Mouse (Mus musculus) heart, adult 18-20 months (tissue): ENCODE data around the gene Iqsec1. TPM values are rescaled to one million over a fixed set of nuclear protein-coding genes. Genes with fewer than 3 reads are reported as not detected.
A peak's percentile ranks its signal among the peaks of the same experiment; 100 is the strongest.

Source experiments
- DNase-seq, 2 experiments: peaks; one replicate each; pipeline ENCODE4 v3.0.0; 2021 to 2022; ENCODE audit warnings: mixed read lengths in 1 of 2
- total RNA-seq, 2 experiments: library from RNA; stranded (reverse); gene quantifications; 2 replicates each; pipeline ENCODE4 v1.2.3; 2021

Gene Iqsec1
- total RNA-seq, 2 experiments from 2014 or later, result 133 to 153 TPM

DNA sequence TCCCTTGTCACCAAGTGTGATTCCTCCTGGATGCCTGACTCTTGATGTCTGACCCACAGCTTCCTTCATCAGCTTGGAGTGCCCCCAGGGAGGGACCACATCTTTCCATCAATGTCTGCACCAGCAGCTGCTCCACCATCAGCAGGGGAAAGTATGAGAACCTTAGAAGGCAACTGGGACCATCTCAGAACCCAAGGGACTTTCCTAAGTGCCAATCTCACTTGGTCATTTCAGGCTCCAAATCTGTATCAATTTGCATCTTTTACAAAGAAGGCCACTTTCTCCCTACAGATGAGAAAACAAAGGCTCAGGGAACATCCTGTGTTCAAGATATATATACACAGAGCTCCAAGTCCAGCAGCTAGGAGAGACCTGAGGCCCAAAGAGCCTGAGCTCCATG, 205.3 kb downstream of the Iqsec1 start:
- DNase-seq, result no peak

GRCm38 (mm10) chr6:90781921-90782770, 206.3 kb downstream of the Iqsec1 start:
- DNase-seq, result peak; percentile 18 to 26

GRCm38 (mm10) chr6:90780532-90780931, 208.0 kb downstream of the Iqsec1 start:
- no peak for DNase-seq

DNA sequence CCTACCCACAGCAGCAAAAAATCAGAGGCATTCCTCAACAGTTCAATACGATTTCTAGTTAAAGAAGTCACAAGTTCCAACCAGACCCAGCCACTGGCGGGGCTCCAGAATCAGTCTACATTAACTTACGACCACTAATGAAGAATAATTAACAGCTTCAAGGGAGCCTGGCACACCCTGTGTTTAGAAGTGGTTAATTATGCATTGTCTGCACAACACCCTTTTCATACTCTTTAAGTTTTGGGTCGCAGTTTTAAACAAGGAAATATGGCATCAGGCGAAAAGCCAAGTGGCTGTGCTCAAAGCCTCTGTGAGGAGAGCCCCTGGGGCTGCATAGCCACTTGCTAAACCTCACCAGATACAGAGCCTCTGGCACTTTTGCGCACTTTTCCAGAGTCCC, 209.6 kb downstream of the Iqsec1 start:
- DNase-seq, result no peak

- no peak for DNase-seq
Observed at GRCm38 (mm10) chr6:90777302-90777701, 211.2 kb downstream of the Iqsec1 start.

- no peak for DNase-seq
Observed at GRCm38 (mm10) chr6:90775606-90776005, 212.9 kb downstream of the Iqsec1 start.

DNA sequence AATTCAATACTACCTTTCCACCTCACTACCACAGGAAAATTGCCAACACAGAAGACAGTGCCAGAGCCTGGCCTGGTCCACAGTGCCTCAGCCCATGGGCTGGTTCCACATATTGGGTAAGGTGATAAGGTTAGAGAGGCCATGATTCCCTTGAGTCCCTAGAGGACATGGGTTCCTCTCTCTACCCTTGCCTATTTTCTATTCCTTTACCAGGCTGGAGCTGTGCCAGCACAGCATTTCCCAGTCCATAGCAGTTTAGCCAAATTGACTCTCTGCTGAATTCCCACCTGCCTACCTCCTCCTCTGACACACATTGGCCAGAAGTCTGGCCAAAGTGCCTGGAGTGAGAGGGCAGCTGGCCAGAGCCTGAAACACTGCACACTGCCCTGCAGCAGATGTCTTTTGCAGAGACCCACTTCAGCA, 214.7 kb downstream of the Iqsec1 start:
- peak; percentile 26 to 37 for DNase-seq

DNA sequence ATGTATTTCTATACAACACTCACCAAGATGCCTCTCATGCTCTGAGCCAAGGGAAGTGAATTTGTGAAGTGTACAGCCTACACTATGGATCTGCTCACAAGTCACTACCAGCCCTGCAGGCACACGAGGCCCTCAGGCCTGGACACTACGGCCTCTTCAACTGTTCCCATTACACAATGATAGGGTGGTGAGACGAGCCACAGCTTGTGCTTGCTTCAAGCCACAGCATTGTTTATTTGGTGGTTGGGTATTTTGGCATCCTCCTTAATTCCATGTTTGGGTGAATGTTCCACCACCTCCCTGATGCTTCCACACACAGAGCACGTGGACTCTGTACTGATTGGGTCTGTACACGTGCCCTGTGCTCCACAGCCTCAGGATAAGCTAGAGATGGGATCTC, 216.4 kb downstream of the Iqsec1 start:
- no peak for DNase-seq

DNA sequence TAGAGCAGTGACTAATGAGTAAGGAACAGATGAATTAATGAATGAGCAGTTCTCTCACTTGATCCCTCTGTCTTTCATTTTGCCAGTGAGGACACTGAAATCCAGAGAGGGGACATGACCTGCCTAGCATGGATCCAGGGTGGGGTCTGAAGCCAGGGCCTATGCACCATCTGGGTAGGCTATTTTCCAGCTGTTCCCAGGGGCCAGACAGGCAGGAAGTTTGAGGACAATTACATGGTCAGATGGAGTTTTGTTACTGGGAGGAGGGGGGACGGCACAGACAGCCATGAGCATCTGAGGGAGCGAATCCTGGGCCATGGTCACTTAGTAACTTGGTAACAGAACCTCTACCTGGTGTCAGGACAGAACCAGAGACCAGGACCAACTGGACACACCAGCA, 220.0 kb downstream of the Iqsec1 start:
- peak in 1 of 2 experiments; percentile 51 for DNase-seq

- DNase-seq, result no peak
Observed at GRCm38 (mm10) chr6:90767874-90768273, 220.6 kb downstream of the Iqsec1 start.

GRCm38 (mm10) chr6:90764753-90765152, 223.7 kb downstream of the Iqsec1 start:
- peak; percentile 51 to 64 for DNase-seq

DNA sequence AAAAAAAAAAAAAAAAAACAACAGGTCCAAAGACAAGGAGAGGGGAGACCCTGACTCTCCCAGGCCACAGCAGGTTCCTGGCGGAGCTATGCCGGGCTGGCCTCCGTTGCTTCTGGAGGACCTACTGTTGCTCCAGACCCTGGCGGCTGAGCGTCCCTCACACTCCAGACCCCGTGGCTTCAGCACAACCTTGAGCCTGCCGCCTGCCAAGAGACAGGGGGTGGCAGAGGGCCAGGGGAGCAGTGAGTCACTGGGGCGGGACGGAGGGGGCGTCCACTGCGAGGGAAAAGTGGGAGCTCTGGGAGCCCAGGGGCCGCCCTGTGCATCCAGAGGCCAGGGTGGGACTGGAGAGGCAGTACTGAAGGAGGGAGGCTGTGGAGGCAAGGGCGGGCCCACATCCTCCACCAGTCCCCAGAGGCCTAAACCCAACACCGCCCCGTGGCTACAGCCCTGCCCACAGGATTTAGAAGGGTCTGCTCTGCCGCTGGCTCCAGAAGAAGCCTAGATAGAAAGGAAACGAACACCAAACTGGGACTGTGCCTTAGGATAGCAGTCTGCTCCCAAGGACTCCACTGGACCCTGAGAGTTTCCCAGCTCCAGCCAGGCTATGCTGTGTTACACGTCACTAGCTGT, 224.4 kb downstream of the Iqsec1 start:
- peak; percentile 94 to 96 for DNase-seq

- DNase-seq, result peak in 1 of 2 experiments; percentile 14
Observed at GRCm38 (mm10) chr6:90763295-90763694, 225.2 kb downstream of the Iqsec1 start.

DNA sequence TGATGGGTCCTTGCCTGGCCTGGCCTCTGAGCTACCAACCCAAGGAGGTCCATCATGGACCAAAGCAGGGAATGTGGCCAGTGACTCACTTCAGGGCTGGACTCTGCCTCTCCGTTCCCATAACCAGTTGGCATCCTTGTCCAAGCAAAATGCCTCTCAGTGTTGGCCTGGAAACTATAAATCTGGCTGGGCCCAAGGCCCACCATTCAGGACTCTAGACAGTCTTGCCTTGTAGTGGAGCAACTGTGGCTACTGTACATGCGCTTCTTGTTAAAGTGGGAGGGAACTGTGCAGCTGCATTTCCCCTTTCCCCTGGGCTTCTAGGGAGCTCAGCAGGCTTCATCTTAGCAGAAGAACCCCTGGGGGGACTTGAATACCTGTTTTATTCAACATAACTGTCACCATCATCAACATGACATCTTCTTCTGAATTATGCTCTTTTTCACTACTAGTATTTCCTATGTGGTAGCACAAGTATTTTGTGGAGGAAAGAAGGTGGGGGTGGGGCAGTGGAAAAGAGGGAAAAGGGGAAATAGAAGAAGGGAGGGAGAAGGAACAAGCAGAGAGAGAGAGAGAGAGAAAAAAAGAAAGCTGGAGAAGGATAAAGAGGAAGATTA, 226.3 kb downstream of the Iqsec1 start:
- DNase-seq, result no peak

DNA sequence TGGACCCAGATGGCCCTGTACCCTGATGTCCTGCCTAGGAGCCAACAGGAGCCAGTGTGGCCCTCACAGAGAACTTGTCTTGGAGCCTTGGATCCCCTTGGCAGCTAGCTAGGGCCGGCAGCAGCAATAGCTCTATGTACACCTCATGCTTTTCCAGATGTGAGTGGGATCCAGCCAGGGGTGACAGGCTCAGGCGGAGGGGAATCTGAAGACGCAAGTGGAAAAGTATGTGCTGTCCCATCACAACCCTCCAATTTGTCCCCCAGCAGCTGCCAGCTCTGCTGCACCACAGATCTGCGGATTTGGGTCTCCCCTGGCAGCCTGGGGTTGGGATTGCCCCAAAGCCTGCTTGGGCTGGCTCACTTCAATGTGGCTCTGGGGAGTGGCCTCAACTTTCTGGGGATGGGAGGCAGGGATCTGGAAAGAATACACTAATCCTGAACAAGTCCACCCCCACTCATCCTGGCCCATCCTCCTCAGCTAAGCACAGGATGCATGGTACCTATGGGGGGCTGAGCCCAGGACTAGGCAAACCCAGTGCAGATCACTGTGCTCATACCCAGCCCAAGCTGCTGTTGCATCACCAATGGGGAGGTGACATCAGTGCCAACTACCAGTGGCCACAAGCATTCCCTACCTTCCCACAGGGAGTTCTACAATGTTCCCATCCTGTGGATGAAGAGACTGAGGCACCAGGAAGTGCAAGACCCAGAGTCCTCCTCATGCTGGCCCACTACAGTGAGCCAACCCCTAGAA, 227.0 kb downstream of the Iqsec1 start:
- peak; percentile 33 to 46 for DNase-seq

DNA sequence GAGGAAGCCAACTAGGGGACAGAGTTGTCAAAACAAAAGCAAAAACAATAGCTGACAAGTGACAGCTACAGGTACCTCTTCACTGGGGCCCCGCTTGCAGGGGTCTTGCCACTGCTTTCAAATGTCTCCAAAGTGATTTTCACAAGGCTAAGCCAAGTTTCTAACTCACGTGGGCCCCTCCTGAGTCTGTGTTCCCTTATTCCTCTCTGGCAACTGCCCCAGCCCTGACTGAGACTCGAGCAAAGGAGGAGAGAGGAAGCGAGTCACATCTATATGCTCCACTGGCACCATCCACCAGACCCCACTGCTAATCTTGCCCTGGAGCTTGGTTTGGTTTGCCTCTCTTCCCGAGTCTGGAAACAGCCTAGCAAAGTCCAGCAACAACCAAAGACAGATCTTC, 227.6 kb downstream of the Iqsec1 start:
- no peak for DNase-seq

GRCm38 (mm10) chr6:90759754-90760153, 228.7 kb downstream of the Iqsec1 start:
- no peak for DNase-seq

- DNase-seq, result no peak
Observed at GRCm38 (mm10) chr6:90758155-90758554, 230.3 kb downstream of the Iqsec1 start.

DNA sequence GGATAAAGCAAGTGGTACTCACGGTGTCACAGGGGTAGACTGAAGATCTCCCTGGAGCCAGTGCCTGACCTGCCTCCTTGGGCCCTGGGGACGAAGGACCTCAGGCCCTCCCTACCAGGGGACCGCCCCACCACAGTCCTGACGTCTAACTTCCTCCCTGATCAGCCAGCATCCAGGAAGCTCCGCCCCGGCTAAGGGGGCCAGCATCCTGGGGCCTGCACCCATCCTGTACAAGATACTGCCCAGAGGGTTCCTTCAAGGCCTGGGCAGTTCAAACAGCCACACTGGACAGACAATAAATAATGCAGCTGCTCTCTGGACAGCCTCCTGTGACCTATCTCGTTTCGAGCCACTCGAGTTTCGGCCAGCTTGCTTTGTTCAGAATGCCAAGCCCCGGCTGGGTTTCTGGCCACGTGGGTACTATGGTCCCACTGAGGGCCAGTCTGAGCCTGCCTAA, 231.0 kb downstream of the Iqsec1 start:
- DNase-seq, result peak; percentile 53 to 83

GRCm38 (mm10) chr6:90756561-90756960, 231.9 kb downstream of the Iqsec1 start:
- DNase-seq, result no peak

GRCm38 (mm10) chr6:90755613-90755941, 232.9 kb downstream of the Iqsec1 start:
- DNase-seq, result no peak

- no peak for DNase-seq
Observed at GRCm38 (mm10) chr6:90754927-90755612, 233.4 kb downstream of the Iqsec1 start.
